Mouse (Mus musculus): ENCODE measurements around the gene Pdzk1. TPM values are rescaled to one million over a fixed set of nuclear protein-coding genes. Genes with fewer than 3 reads are reported as not detected.

The Pdzk1 gene
- total and polyA plus RNA-seq, 3 experiments = 0.10 TPM; not detected in 2

DNA sequence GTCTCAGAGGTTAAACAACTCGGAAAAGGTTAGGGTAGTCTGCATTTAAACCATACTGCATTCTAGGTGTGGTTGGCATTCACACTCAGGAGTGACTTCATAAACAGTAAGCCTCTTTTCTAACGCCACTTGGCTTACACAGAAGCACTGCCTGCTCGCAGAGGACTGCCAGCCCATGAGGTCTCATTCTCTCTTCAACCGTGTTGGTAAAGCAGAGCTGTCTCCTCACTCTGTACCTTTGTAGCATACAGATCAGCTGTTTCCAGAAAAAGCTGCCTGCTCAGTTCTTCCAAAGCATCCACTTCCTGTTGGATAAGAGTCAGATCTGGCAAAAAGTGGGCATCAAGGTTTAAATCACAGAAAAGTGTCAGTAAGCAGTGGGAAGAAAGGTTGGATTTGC, 51.3 kb downstream of the Pdzk1 start:
- no peak for DNase-seq
- Histone ChIP-seq H3K36me3 (ENCODE audit: control insufficient read depth, insufficient read depth, low read length) (no peaks in the 10 kb centered on the region), H3K4me3 (no peak overlapping the region), H3K79me2 (replicated peaks; ENCODE audit: control insufficient read depth, insufficient read depth, low read length) (no peaks in the 10 kb centered on the region), H3K27me3 (ENCODE audit: control insufficient read depth, insufficient read depth, low read length) (no peaks in the 10 kb centered on the region), H3K27ac (no peak overlapping the region), H3K4me1 (ENCODE audit: control insufficient read depth, insufficient read depth, low read length) (no peaks in the 10 kb centered on the region; the same call in 1 of the 2 replicates), H3K9ac (ENCODE audit: low read depth, low read length) (no peak overlapping the region)
- TF ChIP-seq CTCF (IDR thresholded peaks at IDR 0.05) (no peak), EP300 (IDR thresholded peaks at IDR 0.05; ENCODE audit: insufficient read depth, low read depth, low read length) (no peak), POLR2A (IDR thresholded peaks at IDR 0.05; ENCODE audit: insufficient read depth, low read depth, low read length) (no peak)
- intact Hi-C loops (cut with DNase I) = no loop called here
- 80% methylated on average over 4 of the region's 4 CpGs for WGBS

DNA sequence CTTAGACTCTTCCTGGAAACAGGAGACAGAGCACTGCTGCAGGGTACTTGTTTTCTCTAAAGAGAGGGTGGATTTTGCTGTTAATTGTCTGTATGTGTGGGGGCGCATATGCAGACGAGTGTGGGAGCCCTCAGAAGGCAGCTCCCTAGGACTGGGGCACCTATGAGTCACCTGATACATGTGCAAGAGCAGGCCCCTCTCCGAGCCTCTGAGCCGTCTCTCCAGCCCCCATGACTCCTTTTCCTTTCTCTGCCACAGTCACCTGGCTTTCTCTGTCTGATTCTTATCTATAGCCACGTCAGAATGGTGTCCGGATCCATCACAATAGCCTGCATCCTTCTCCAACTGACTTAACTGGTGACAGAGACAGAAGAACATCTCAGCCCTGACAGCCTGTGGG, 52.5 kb downstream of the Pdzk1 start:
- no peaks in the 10 kb centered on the region; the same call in 1 of the 2 replicates for H3K4me1 ChIP-seq (ENCODE audit: control insufficient read depth, insufficient read depth, low read length)
- no peak overlapping the region for H3K27ac ChIP-seq
- DNase-seq = no peak
- intact Hi-C loops (cut with DNase I) = no loop called here
- no peak overlapping the region for H3K9ac ChIP-seq (ENCODE audit: low read depth, low read length)
- H3K27me3 ChIP-seq (ENCODE audit: control insufficient read depth, insufficient read depth, low read length) = no peaks in the 10 kb centered on the region
- H3K4me3 ChIP-seq = no peak overlapping the region
- TF ChIP-seq CTCF (IDR thresholded peaks at IDR 0.05) (no peak), POLR2A (IDR thresholded peaks at IDR 0.05; ENCODE audit: insufficient read depth, low read depth, low read length) (no peak), EP300 (IDR thresholded peaks at IDR 0.05; ENCODE audit: insufficient read depth, low read depth, low read length) (no peak)
- no peaks in the 10 kb centered on the region for H3K36me3 ChIP-seq (ENCODE audit: control insufficient read depth, insufficient read depth, low read length)
- H3K79me2 ChIP-seq (replicated peaks; ENCODE audit: control insufficient read depth, insufficient read depth, low read length) = no peaks in the 10 kb centered on the region
- WGBS = 69% methylated on average over 6 of the region's 6 CpGs

DNA sequence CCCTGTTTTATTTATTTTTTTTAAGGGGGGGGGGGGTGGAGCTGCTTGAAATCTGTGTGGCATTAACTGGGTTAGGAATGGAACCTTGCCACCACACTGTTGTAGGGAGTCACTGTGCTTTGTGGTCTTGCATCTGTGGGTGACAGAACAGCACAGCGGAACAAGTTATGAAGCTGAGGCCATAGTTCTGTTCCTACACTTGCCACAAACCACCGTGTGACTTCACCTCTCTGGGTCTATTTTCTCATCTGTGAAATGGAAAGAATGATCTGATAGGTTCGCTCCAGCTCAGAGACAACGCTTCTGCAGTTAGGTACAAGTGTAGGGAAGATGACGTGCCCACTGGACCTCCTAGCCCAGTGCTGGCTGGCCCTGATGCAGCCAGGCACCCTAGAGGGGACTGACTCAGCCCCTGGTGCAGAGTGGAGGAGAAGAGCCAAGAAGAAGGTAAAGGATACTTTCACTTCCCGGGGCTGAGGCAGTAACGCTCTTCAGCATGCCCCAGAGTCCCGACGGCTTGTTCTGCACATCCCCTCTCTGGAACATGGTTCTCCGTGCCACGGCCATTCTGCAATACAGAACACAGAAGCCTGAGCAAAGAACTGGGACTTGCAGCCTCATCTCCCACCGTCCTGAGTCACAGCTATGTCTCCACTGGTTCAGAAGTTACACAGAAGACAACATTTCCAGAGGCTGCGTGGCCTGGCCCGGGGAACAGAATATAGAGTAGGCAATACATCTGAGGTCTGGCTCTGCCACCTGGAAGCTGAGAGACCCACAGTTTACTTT, 53.2 kb downstream of the Pdzk1 start:
- DNase-seq = no peak
- intact Hi-C loops (cut with DNase I) = no loop called here
- TF ChIP-seq POLR2A (IDR thresholded peaks at IDR 0.05; ENCODE audit: insufficient read depth, low read depth, low read length) (no peak), CTCF (IDR thresholded peaks at IDR 0.05) (no peak), EP300 (IDR thresholded peaks at IDR 0.05; ENCODE audit: insufficient read depth, low read depth, low read length) (no peak)
- Histone ChIP-seq H3K4me1 (ENCODE audit: control insufficient read depth, insufficient read depth, low read length) (no peaks in the 10 kb centered on the region; the same call in 1 of the 2 replicates), H3K9ac (ENCODE audit: low read depth, low read length) (no peak overlapping the region), H3K36me3 (ENCODE audit: control insufficient read depth, insufficient read depth, low read length) (no peaks in the 10 kb centered on the region), H3K27ac (no peak overlapping the region), H3K79me2 (replicated peaks; ENCODE audit: control insufficient read depth, insufficient read depth, low read length) (no peaks in the 10 kb centered on the region), H3K27me3 (ENCODE audit: control insufficient read depth, insufficient read depth, low read length) (no peaks in the 10 kb centered on the region), H3K4me3 (no peak overlapping the region)
- 92% methylated on average over 14 of the region's 14 CpGs for WGBS

DNA sequence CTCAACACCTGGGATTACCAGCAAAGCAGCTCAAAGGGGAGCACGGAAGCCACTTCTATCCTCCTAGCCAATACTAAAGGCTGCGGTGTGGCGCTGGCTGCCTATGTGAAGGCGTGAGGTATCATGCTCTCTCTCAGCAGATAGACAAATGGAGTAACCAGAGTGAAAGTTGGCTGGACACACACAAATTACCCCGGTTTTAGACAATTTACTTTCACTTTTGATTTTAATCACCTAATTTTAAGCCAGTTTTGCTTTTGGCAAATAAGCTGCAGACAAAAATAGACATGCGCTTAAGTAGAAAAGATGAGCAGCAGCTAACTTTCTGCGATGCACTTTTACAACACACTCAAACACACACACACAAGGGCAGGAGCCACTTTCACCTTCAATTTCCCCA, 54.6 kb downstream of the Pdzk1 start:
- Histone ChIP-seq H3K4me3 (no peak overlapping the region), H3K27me3 (ENCODE audit: control insufficient read depth, insufficient read depth, low read length) (no peaks in the 10 kb centered on the region), H3K27ac (no peak overlapping the region), H3K4me1 (ENCODE audit: control insufficient read depth, insufficient read depth, low read length) (no peaks in the 10 kb centered on the region; the same call in 1 of the 2 replicates), H3K79me2 (replicated peaks; ENCODE audit: control insufficient read depth, insufficient read depth, low read length) (no peaks in the 10 kb centered on the region), H3K9ac (ENCODE audit: low read depth, low read length) (no peak overlapping the region), H3K36me3 (ENCODE audit: control insufficient read depth, insufficient read depth, low read length) (no peaks in the 10 kb centered on the region)
- TF ChIP-seq CTCF (IDR thresholded peaks at IDR 0.05) = no peak
- TF ChIP-seq POLR2A (IDR thresholded peaks at IDR 0.05; ENCODE audit: insufficient read depth, low read depth, low read length) = no peak
- no peak for TF ChIP-seq EP300 (IDR thresholded peaks at IDR 0.05; ENCODE audit: insufficient read depth, low read depth, low read length)
- 79% methylated on average over 7 of the region's 7 CpGs for WGBS
- intact Hi-C loops (cut with DNase I) = no loop called here
- no peak for DNase-seq

DNA sequence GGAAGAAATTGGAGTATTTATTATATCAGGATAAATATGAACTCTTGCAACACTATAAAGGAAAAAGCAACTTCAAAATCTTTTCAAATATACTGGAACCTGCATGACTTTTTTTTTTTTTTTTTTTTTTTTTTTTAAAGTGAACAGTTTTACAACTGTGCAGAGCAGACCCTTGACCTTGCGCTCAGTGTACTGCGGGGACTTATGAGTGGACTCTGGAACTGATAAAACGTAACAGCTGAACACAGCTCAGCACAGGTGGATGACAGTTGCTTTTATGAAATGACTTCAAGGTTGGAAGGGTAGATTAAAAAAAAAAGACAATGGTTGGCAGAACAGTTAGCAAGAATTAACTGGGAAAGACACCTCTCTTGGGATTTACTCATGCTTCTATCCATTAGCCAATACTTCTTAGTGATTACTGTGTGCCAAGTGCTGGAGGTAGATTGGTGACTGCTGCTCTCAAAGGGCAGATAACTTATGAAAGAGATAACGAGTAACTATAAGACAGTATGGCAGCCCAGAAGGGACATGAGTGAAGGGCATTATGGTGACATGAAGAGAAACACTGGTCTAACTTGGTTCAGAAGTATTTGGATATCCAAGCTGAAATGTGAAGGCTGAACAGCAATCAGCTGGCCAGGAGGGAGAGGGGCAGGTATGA, 73.4 kb downstream of the Pdzk1 start:
- no peaks in the 10 kb centered on the region for H3K79me2 ChIP-seq (replicated peaks; ENCODE audit: control insufficient read depth, insufficient read depth, low read length)
- intact Hi-C loops (cut with DNase I) = loop anchor here (5.0 kb wide), 2 partner anchors 90 to 860 kb away; no protein-coding TSS in a partner anchor
- no peak for TF ChIP-seq CTCF (IDR thresholded peaks at IDR 0.05)
- TF ChIP-seq EP300 (IDR thresholded peaks at IDR 0.05; ENCODE audit: insufficient read depth, low read depth, low read length) = no peak
- no peak for TF ChIP-seq POLR2A (IDR thresholded peaks at IDR 0.05; ENCODE audit: insufficient read depth, low read depth, low read length)
- H3K27ac ChIP-seq = no peak overlapping the region
- H3K4me1 ChIP-seq (ENCODE audit: control insufficient read depth, insufficient read depth, low read length) = no peaks in the 10 kb centered on the region; the same call in 1 of the 2 replicates
- H3K9ac ChIP-seq (ENCODE audit: low read depth, low read length) = no peak overlapping the region
- WGBS = 86% methylated on average over 4 of the region's 4 CpGs
- no peaks in the 10 kb centered on the region for H3K36me3 ChIP-seq (ENCODE audit: control insufficient read depth, insufficient read depth, low read length)
- no peaks in the 10 kb centered on the region for H3K27me3 ChIP-seq (ENCODE audit: control insufficient read depth, insufficient read depth, low read length)
- no peak overlapping the region for H3K4me3 ChIP-seq
- DNase-seq = no peak

DNA sequence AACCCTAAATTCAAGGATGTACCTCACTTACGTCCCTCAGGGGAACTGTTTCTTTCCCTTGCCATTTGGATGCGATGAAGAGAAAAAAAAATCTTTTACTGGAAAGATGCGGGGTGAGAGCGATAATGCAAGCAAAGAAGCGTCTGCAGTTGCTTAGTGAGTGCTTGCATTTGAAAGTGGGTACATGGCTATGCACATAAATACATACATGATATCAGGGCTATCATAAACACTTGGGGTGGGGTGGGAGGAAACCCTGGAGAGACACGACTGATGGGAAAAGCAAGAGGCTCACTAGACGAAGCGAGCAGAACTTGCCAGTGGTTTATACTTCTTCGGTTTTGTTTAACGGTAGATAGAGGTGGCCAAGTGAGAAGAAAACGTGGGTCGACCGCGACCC, 75.3 kb downstream of the Pdzk1 start, which contains the start of gene Gja5:
Gja5 (plus strand) TSS at position 301 of the 400 bp plus-strand sequence.
- Histone ChIP-seq H3K79me2 (replicated peaks; ENCODE audit: control insufficient read depth, insufficient read depth, low read length) (no peaks in the 10 kb centered on the region), H3K4me1 (ENCODE audit: control insufficient read depth, insufficient read depth, low read length) (no peaks in the 10 kb centered on the region; the same call in 1 of the 2 replicates), H3K27ac (peak within 1 kb of the TSS; percentile 51), H3K9ac (ENCODE audit: low read depth, low read length) (peak within 1 kb of the TSS; percentile 82), H3K27me3 (ENCODE audit: control insufficient read depth, insufficient read depth, low read length) (no peaks in the 10 kb centered on the region), H3K36me3 (ENCODE audit: control insufficient read depth, insufficient read depth, low read length) (no peaks in the 10 kb centered on the region), H3K4me3 (peak within 1 kb of the TSS; percentile 94)
- intact Hi-C loops (cut with DNase I) = loop anchor here (5.0 kb wide), 2 partner anchors 92 to 858 kb away; no protein-coding TSS in a partner anchor
- DNase-seq = no peak
- TF ChIP-seq POLR2A (IDR thresholded peaks at IDR 0.05; ENCODE audit: insufficient read depth, low read depth, low read length) = no peak
- TF ChIP-seq CTCF (IDR thresholded peaks at IDR 0.05) = no peak
- TF ChIP-seq EP300 (IDR thresholded peaks at IDR 0.05; ENCODE audit: insufficient read depth, low read depth, low read length) = no peak
- 15% methylated on average over 14 of the region's 14 CpGs for WGBS
